Mouse (Mus musculus) erythroblast, embryonic 14.5 days (primary cell): ENCODE measurements at regions not wholly inside any gene's neighbourhood (a gene's known extent, or its start where the extent isn't known, plus 50 kb on each side); places are given as distances from the start of the nearest gene placed in this dataset.

Experiments
- GATA1 ChIP-seq: IDR thresholded peaks from 2 replicates; pipeline ENCODE4 v1.6.1; 2012; ENCODE audit warnings: low read length, inconsistent platforms, mixed read lengths
- TAL1 ChIP-seq: IDR thresholded peaks from 3 replicates; pipeline ENCODE4 v1.6.1; 2012; ENCODE audit warnings: low read length, inconsistent platforms, mixed read lengths

DNA sequence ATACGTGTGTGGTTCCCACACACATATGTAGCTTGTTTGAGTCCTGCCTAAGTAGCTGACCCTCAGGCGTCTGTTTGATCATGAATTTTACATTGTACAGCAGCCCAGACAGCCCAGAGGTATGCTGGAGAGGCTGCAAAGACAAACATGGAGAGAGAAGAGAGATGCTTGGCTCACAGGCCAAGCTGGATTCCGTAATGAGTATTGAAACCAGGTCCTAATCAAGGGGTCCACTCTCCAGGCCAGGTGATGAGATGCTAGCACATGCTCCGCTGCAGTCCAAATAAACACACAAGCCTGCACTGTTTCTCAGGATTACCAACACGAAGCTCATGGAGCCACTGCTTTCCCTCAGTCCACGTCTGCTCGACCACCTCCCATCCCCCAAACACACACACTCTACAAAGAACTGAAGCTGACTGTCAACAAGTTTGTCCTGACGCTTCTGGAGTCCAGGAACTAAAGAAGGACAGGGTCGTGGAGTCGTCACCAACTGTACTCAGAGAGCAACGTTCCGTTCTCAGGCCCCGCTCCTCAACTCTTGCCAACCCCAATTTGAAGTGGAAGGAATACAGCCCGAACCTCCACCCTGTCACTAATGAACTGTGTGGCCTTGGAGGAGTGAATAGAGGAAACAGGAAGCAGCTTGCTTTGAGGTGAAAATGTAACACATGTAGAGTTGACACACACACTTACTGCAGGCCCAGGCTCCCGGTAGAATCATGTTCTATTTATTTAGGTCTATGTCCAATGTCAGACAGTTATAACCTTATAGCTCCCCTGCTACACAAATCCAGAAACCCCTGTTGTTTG, 69.6 kb downstream of the Gm12728 start:
- TF ChIP-seq TAL1 (no peak), GATA1 (no peak)
